Mouse (Mus musculus): ENCODE measurements at regions not wholly inside any gene's neighbourhood (a gene's known extent, or its start where the extent isn't known, plus 50 kb on each side); places are given as distances from the start of the nearest gene placed in this dataset.

DNA sequence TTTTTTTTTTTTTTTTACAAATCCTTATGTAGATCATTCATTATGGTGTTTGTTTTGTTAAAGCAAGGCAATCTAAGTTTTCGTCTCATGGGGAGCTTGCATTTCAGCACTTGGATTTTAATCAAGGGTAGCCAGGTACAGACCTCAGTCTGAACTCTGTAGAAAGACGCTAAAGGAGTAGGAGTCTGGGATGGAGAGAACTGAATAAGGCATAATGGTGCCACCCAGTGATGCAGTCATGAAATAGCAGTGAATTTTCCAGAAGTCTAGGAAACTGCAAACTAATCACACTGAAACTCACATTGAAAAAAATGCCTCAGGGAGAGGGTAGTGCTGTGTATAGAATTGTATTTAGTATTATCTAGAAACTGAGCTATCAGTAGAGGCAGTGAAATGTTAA is 419.7 kb downstream of the Pla2g4a start:
- peak; percentile 17 for DNase-seq (ENCODE audit: low read depth, low spot score)
- TF ChIP-seq CHD2 (IDR thresholded peaks at IDR 0.05; ENCODE audit: low read length): no peak
- TF ChIP-seq TCF12 (IDR thresholded peaks at IDR 0.05; ENCODE audit: low read depth, low read length): no peak
- no peak for TF ChIP-seq EP300 (IDR thresholded peaks at IDR 0.05; ENCODE audit: low read depth in 1 of 2, low read length in 2 of 2)
- TF ChIP-seq MYC (IDR thresholded peaks at IDR 0.05; ENCODE audit: low read depth, low read length): no peak
- peak in 2 of 3 experiments; percentile 8 to 61; a peak in 2 of 6 replicates for TF ChIP-seq CTCF (IDR thresholded peaks at IDR 0.05 in 2 of 3, conservative IDR thresholded peaks at IDR 0.05 in 1 of 3; ENCODE audit: control insufficient read depth in 1 of 3, insufficient read depth in 1 of 3, low read depth in 2 of 3, low read length in 3 of 3, poor library complexity in 1 of 3, severe bottlenecking in 1 of 3)
- peak; percentile 71 for TF ChIP-seq SMC3 (IDR thresholded peaks at IDR 0.05; ENCODE audit: low read depth, low read length)
- TF ChIP-seq MAX (IDR thresholded peaks at IDR 0.05; ENCODE audit: low read length): no peak
- TF ChIP-seq POLR2AphosphoS2 (IDR thresholded peaks at IDR 0.05; ENCODE audit: low read length): no peak
- no peak for TF ChIP-seq KAT2A (conservative IDR thresholded peaks at IDR 0.05; ENCODE audit: low read depth, low read length)
- peak; percentile 57 for TF ChIP-seq ZC3H11A (IDR thresholded peaks at IDR 0.05; ENCODE audit: low read depth, low read length)
- no peak for TF ChIP-seq MXI1 (IDR thresholded peaks at IDR 0.05; ENCODE audit: low read depth, low read length)
- no peak for TF ChIP-seq HCFC1 (IDR thresholded peaks at IDR 0.05; ENCODE audit: low read depth, low read length)
- no peak for TF ChIP-seq BHLHE40 (IDR thresholded peaks at IDR 0.05; ENCODE audit: borderline replicate concordance, low read depth, low read length)
- no peak for TF ChIP-seq ZKSCAN1 (IDR thresholded peaks at IDR 0.05; ENCODE audit: low read depth, low read length)
- peak; percentile 73 for TF ChIP-seq RAD21 (IDR thresholded peaks at IDR 0.05; ENCODE audit: low read depth, low read length)
- TF ChIP-seq NELFE (IDR thresholded peaks at IDR 0.05; ENCODE audit: low read depth, low read length): no peak

DNA sequence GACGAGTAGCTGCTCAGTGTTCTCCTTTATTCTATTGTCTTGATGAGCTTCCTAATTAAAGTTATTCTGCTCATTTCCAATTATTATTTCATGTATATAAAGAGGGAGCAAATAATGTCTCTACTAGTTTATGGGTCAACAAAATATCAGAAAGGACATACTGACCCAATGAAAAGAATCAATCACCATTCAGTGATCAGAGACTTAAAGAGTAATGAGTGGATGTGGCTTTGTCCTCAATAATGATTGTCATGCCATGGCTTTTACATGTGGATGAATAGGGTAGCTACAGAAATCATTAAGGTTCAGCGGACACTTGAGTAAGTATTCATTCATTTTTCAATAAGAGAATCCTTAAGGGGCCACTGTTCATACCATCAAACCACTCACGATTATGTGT is 427.4 kb downstream of the Pla2g4a start:
- Histone ChIP-seq H3K79me2 (ENCODE audit: control insufficient read depth, insufficient read depth, low read length, poor library complexity) (no peaks in the 10 kb centered on the region), H3K27ac (ENCODE audit: control insufficient read depth, low read depth, low read length) (no peak overlapping the region), H3K9ac (ENCODE audit: control insufficient read depth, low read depth, low read length, poor library complexity, severe bottlenecking) (no peak overlapping the region), H3K9me3 (replicated peaks; ENCODE audit: insufficient read depth, low read length) (no peaks in the 10 kb centered on the region), H3K27me3 (ENCODE audit: control insufficient read depth in 1 of 2, insufficient read depth in 2 of 2, low read length in 2 of 2) (no peaks in the 10 kb centered on the region), H3K36me3 (ENCODE audit: control insufficient read depth in 1 of 2, insufficient read depth in 2 of 2, low read length in 2 of 2) (no peaks in the 10 kb centered on the region), H3K4me1 (ENCODE audit: control insufficient read depth in 1 of 2, insufficient read depth in 2 of 2, low read length in 2 of 2) (no peaks in the 10 kb centered on the region), H3K4me3 (ENCODE audit: control insufficient read depth in 1 of 2, insufficient read depth in 1 of 2, low read depth in 2 of 2, low read length in 2 of 2) (no peak overlapping the region)
- no peak for TF ChIP-seq BHLHE40 (IDR thresholded peaks at IDR 0.05; ENCODE audit: borderline replicate concordance, low read depth, low read length)
- no peak for TF ChIP-seq TAL1 (IDR thresholded peaks at IDR 0.05; ENCODE audit: low read length)
- TF ChIP-seq HCFC1 (IDR thresholded peaks at IDR 0.05; ENCODE audit: low read depth, low read length): no peak
- no peak for TF ChIP-seq RCOR1 (IDR thresholded peaks at IDR 0.05; ENCODE audit: low read depth, low read length)
- TF ChIP-seq ZC3H11A (IDR thresholded peaks at IDR 0.05; ENCODE audit: low read depth, low read length): no peak
- TF ChIP-seq KAT2A (conservative IDR thresholded peaks at IDR 0.05; ENCODE audit: low read depth, low read length): no peak
- no peak for TF ChIP-seq MAX (IDR thresholded peaks at IDR 0.05; ENCODE audit: low read length)
- TF ChIP-seq MAZ (IDR thresholded peaks at IDR 0.05; ENCODE audit: low read depth, low read length): no peak
- no peak for TF ChIP-seq MAFK (IDR thresholded peaks at IDR 0.05; ENCODE audit: borderline replicate concordance, low read depth, low read length)
- no peak for TF ChIP-seq GABPA (IDR thresholded peaks at IDR 0.05; ENCODE audit: low read depth, low read length)
- TF ChIP-seq TCF12 (IDR thresholded peaks at IDR 0.05; ENCODE audit: low read depth, low read length): no peak
- TF ChIP-seq MYC (IDR thresholded peaks at IDR 0.05; ENCODE audit: low read depth, low read length): no peak
- TF ChIP-seq CHD1 (IDR thresholded peaks at IDR 0.05; ENCODE audit: low read depth, low read length): no peak
- no peak for TF ChIP-seq MEF2A (IDR thresholded peaks at IDR 0.05; ENCODE audit: extremely low read depth, insufficient replicate concordance, low read depth, low read length, poor library complexity, severe bottlenecking)
- TF ChIP-seq GATA1 (IDR thresholded peaks at IDR 0.05; ENCODE audit: low read depth, low read length): no peak
- no peak for TF ChIP-seq USF1 (IDR thresholded peaks at IDR 0.05; ENCODE audit: low read depth, low read length)
- no peak for TF ChIP-seq MYB (IDR thresholded peaks at IDR 0.05; ENCODE audit: low read depth, low read length)
- TF ChIP-seq MXI1 (IDR thresholded peaks at IDR 0.05; ENCODE audit: low read depth, low read length): no peak
- no peak for TF ChIP-seq NELFE (IDR thresholded peaks at IDR 0.05; ENCODE audit: low read depth, low read length)
- TF ChIP-seq ETS1 (IDR thresholded peaks at IDR 0.05; ENCODE audit: low read depth, low read length): no peak
- no peak for DNase-seq (ENCODE audit: low read depth, low spot score)

More for the DNA sequence above, 419.7 kb downstream of the Pla2g4a start:
- Histone ChIP-seq H3K4me3 (ENCODE audit: control insufficient read depth in 1 of 2, insufficient read depth in 1 of 2, low read depth in 2 of 2, low read length in 2 of 2) (no peak overlapping the region), H3K36me3 (ENCODE audit: control insufficient read depth in 1 of 2, insufficient read depth in 2 of 2, low read length in 2 of 2) (no peaks in the 10 kb centered on the region), H3K9me3 (replicated peaks; ENCODE audit: insufficient read depth, low read length) (no peaks in the 10 kb centered on the region), H3K9ac (ENCODE audit: control insufficient read depth, low read depth, low read length, poor library complexity, severe bottlenecking) (no peak overlapping the region), H3K79me2 (ENCODE audit: control insufficient read depth, insufficient read depth, low read length, poor library complexity) (no peaks in the 10 kb centered on the region), H3K27me3 (ENCODE audit: control insufficient read depth in 1 of 2, insufficient read depth in 2 of 2, low read length in 2 of 2) (no peaks in the 10 kb centered on the region), H3K4me1 (ENCODE audit: control insufficient read depth in 1 of 2, insufficient read depth in 2 of 2, low read length in 2 of 2) (no peaks in the 10 kb centered on the region), H3K27ac (ENCODE audit: control insufficient read depth, low read depth, low read length) (no peak overlapping the region)

All from MEL (cell line).